Comparison of ENCODE assay signal across 19 mouse cellular contexts in genomic region chr19:53021537-53021936, GRCm38 (mm10). TPM values are rescaled to one million over a fixed set of nuclear protein-coding genes. Genes with fewer than 3 reads are reported as not detected.
DNase-seq lines count a peak whose midpoint lies in the region; ATAC-seq and TF ChIP-seq lines count a peak whose summit lies in the region.
"Had no signal": no experiment of that assay in that cellular context is flagged by ENCODE, and none has a peak within 500 bp of the region (broad histone marks: within the 10 kb centered on the region; RNA-seq: fewer than 3 reads in every experiment).

No protein-coding gene starts in this region.

- H3K36me3 ChIP-seq in limb, embryonic 12.5 days = peaks cover 61% of the 10 kb centered on the region
- H3K36me3 ChIP-seq in limb, embryonic 10.5 days = peaks cover 75% of the 10 kb centered on the region
- no peaks in the 10 kb centered on the region for H3K36me3 ChIP-seq in ES-Bruce4 (ENCODE audit: control insufficient read depth, insufficient read depth, low read length, poor library complexity, severe bottlenecking)
- H3K36me3 ChIP-seq in limb, embryonic 15.5 days = peaks cover 47% of the 10 kb centered on the region
- peaks cover 65% of the 10 kb centered on the region for H3K36me3 ChIP-seq in forebrain, embryonic 10.5 days (replicated peaks)
- peaks cover 63% of the 10 kb centered on the region for H3K36me3 ChIP-seq in midbrain, embryonic 10.5 days

- 68% methylated on average over 10 of the region's 10 CpGs for WGBS in limb, embryonic 12.5 days
- 80% methylated on average over 10 of the region's 10 CpGs for WGBS in limb, embryonic 10.5 days
- whole genome bisulfite sequencing in limb, embryonic 15.5 days = 53% methylated on average over 10 of the region's 10 CpGs
- 92% methylated on average over 10 of the region's 10 CpGs for WGBS in forebrain, embryonic 10.5 days
- 86% methylated on average over 10 of the region's 10 CpGs for WGBS in midbrain, embryonic 10.5 days

- no peaks in the 10 kb centered on the region for H3K27me3 ChIP-seq in limb, embryonic 12.5 days
- H3K27me3 ChIP-seq in limb, embryonic 10.5 days (ENCODE audit: low read depth, poor library complexity, severe bottlenecking) = no peaks in the 10 kb centered on the region
- H3K27me3 ChIP-seq in ES-Bruce4 (ENCODE audit: control insufficient read depth, insufficient read depth, low read length, poor library complexity, severe bottlenecking) = no peaks in the 10 kb centered on the region
- H3K27me3 ChIP-seq in limb, embryonic 15.5 days = no peaks in the 10 kb centered on the region
- no peaks in the 10 kb centered on the region for H3K27me3 ChIP-seq in forebrain, embryonic 10.5 days (ENCODE audit: poor library complexity, severe bottlenecking)
- H3K27me3 ChIP-seq in midbrain, embryonic 10.5 days (ENCODE audit: low read depth, poor library complexity, severe bottlenecking) = no peaks in the 10 kb centered on the region
- H3K27me3 ChIP-seq: embryonic facial prominence, embryonic 15.5 days; neural tube, embryonic 15.5 days had no signal

- TF ChIP-seq CTCF in ES-Bruce4 (IDR thresholded peaks at IDR 0.05; ENCODE audit: low read depth, low read length) = peak; percentile 31

- no peak for TF ChIP-seq EP300 in ES-Bruce4 (IDR thresholded peaks at IDR 0.05; ENCODE audit: insufficient read depth, low read depth, low read length)

- H3K4me2 ChIP-seq in limb, embryonic 12.5 days = no peak overlapping the region
- no peak overlapping the region for H3K4me2 ChIP-seq in limb, embryonic 15.5 days
- H3K4me2 ChIP-seq: embryonic facial prominence, embryonic 15.5 days; heart, embryonic 11.5 days; neural tube, embryonic 15.5 days had no signal

- no peak overlapping the region for H3K4me3 ChIP-seq in limb, embryonic 12.5 days (replicated peaks)
- no peak overlapping the region for H3K4me3 ChIP-seq in limb, embryonic 10.5 days
- H3K4me3 ChIP-seq in ES-Bruce4 (ENCODE audit: low read depth, low read length) = no peak overlapping the region
- H3K4me3 ChIP-seq in limb, embryonic 15.5 days = no peak overlapping the region
- H3K4me3 ChIP-seq in forebrain, embryonic 10.5 days = no peak overlapping the region
- H3K4me3 ChIP-seq in midbrain, embryonic 10.5 days = no peak overlapping the region
- H3K4me3 ChIP-seq: embryonic facial prominence, embryonic 15.5 days; hindbrain, embryonic 10.5 days; neural tube, embryonic 15.5 days had no signal

- H3K9me3 ChIP-seq in limb, embryonic 12.5 days = no peaks in the 10 kb centered on the region
- H3K9me3 ChIP-seq in limb, embryonic 10.5 days (replicated peaks) = no peaks in the 10 kb centered on the region
- H3K9me3 ChIP-seq in ES-Bruce4 (replicated peaks; ENCODE audit: control insufficient read depth, insufficient read depth, low read length, poor library complexity, severe bottlenecking) = no peaks in the 10 kb centered on the region
- H3K9me3 ChIP-seq in limb, embryonic 15.5 days = no peaks in the 10 kb centered on the region
- H3K9me3 ChIP-seq in forebrain, embryonic 10.5 days = no peaks in the 10 kb centered on the region
- no peaks in the 10 kb centered on the region for H3K9me3 ChIP-seq in midbrain, embryonic 10.5 days (replicated peaks)
- H3K9me3 ChIP-seq: embryonic facial prominence, embryonic 15.5 days; hindbrain, embryonic 10.5 days; neural tube, embryonic 15.5 days had no signal

- H3K9ac ChIP-seq in limb, embryonic 12.5 days (replicated peaks) = no peak overlapping the region
- H3K9ac ChIP-seq in ES-Bruce4 (ENCODE audit: low read depth, poor library complexity, severe bottlenecking) = no peak overlapping the region
- H3K9ac ChIP-seq in limb, embryonic 15.5 days = no peak overlapping the region
- H3K9ac ChIP-seq: embryonic facial prominence, embryonic 15.5 days; neural tube, embryonic 15.5 days had no signal

- H3K27ac ChIP-seq in limb, embryonic 12.5 days = peak overlapping the region; percentile 59; the same call in 1 of the 2 replicates
- H3K27ac ChIP-seq in limb, embryonic 10.5 days = no peak overlapping the region; the same call in 1 of the 2 replicates
- H3K27ac ChIP-seq in ES-Bruce4 (ENCODE audit: insufficient read depth, low read length) = peak overlapping the region; percentile 66
- H3K27ac ChIP-seq in limb, embryonic 15.5 days = peak overlapping the region; percentile 64
- H3K27ac ChIP-seq in forebrain, embryonic 10.5 days = no peak overlapping the region
- H3K27ac ChIP-seq in midbrain, embryonic 10.5 days (replicated peaks) = no peak overlapping the region
- H3K27ac ChIP-seq: hindbrain, embryonic 10.5 days; neural tube, embryonic 15.5 days had no signal

- DNase-seq in limb, embryonic 10.5 days (ENCODE audit: low spot score) = no peak
- DNase-seq in ZHBTc4 (ENCODE audit: low read depth, low spot score) = peak; percentile 64
- DNase-seq in forebrain, embryonic 10.5 days (ENCODE audit: extremely low spot score, low spot score) = no peak
- DNase-seq in right cerebral cortex, postnatal 4 days = no peak
- no peak for DNase-seq in midbrain, embryonic 10.5 days (ENCODE audit: low spot score)
- DNase-seq: adrenal gland, postnatal 25 days; cerebellum, postnatal 14 days; gastrocnemius, postnatal 14 days; kidney, adult 18-20 months; right cerebral cortex, adult 18-20 months; thymus, postnatal 4 days had no signal

- no peak for TF ChIP-seq POLR2A in ES-Bruce4 (IDR thresholded peaks at IDR 0.05; ENCODE audit: insufficient read depth, low read length)

- ATAC-seq in limb, embryonic 12.5 days (ENCODE audit: insufficient number of reproducible peaks, insufficient read depth, low FRiP score, low TSS enrichment, low read depth) = no peak
- no peak for ATAC-seq in limb, embryonic 15.5 days (ENCODE audit: insufficient number of reproducible peaks, low FRiP score, low TSS enrichment, low read depth)
- ATAC-seq: forebrain, embryonic 16.5 days had no signal

- peaks cover 12% of the 10 kb centered on the region; the same call in 1 of the 2 replicates for H3K4me1 ChIP-seq in limb, embryonic 12.5 days (replicated peaks)
- peaks cover 6% of the 10 kb centered on the region; the same call in 1 of the 2 replicates for H3K4me1 ChIP-seq in limb, embryonic 10.5 days
- peaks cover 13% of the 10 kb centered on the region for H3K4me1 ChIP-seq in ES-Bruce4 (ENCODE audit: control insufficient read depth, insufficient read depth, low read length)
- peaks cover 24% of the 10 kb centered on the region for H3K4me1 ChIP-seq in limb, embryonic 15.5 days
- H3K4me1 ChIP-seq in forebrain, embryonic 10.5 days = peaks cover 7% of the 10 kb centered on the region
- H3K4me1 ChIP-seq in midbrain, embryonic 10.5 days = peaks cover 7% of the 10 kb centered on the region; the same call in 1 of the 2 replicates

RNA-seq across cellular contexts. Expression of gene Xpnpep1, which starts 18.5 kb away (rescaled TPM):
- polyA plus RNA-seq in limb, embryonic 12.5 days (2016; fragmentation: Nextera tagmentation; extraction: Ambion mirVana) = 146 and 150 TPM in 2 replicates
- polyA plus RNA-seq in limb, embryonic 10.5 days (2016; fragmentation: Nextera tagmentation; extraction: Ambion mirVana) = 138 and 152 TPM in 2 replicates
- polyA plus RNA-seq in ES-Bruce4 (2011; ENCODE audit: insufficient read depth, insufficient read length, low read depth, missing spikeins) = 181 and 185 TPM in 2 replicates
- 144 and 161 TPM in 2 replicates for polyA plus RNA-seq in limb, embryonic 15.5 days (2015; fragmentation: Nextera tagmentation; extraction: Ambion mirVana)
- 156 TPM in 2 replicates for polyA plus RNA-seq in forebrain, embryonic 10.5 days (2016; fragmentation: Nextera tagmentation; extraction: Ambion mirVana)
- 147 and 150 TPM in 2 replicates for polyA plus RNA-seq in midbrain, embryonic 10.5 days (2016; fragmentation: Nextera tagmentation; extraction: Ambion mirVana)

Comparison
In these comparisons a context has a peak if more than half of its experiments do, and no peak if none do; other contexts are left out.
1. H3K27ac ChIP-seq: peak in limb, embryonic 12.5 days (single experiment), ES-Bruce4 (single experiment) and limb, embryonic 15.5 days (single experiment); none in limb, embryonic 10.5 days (single experiment), forebrain, embryonic 10.5 days (single experiment) and midbrain, embryonic 10.5 days (single experiment).